Mouse (Mus musculus): ENCODE results near the gene Enpp4.

GRCm38 (mm10) chr17:44108331-44108730 lies 2.7 kb upstream of the Enpp4 start:
- TF ChIP-seq EP300 (IDR thresholded peaks at IDR 0.05; ENCODE audit: low read depth) (no peak), CTCF (IDR thresholded peaks at IDR 0.05; ENCODE audit: low read depth) (no peak)
